Mouse (Mus musculus) brain, embryonic 14.5 days (tissue): ENCODE results near the gene Tsc1. TPM values are rescaled to one million over a fixed set of nuclear protein-coding genes. Genes with fewer than 3 reads are reported as not detected.

Experiments used
- DNase-seq: peaks from one replicate; pipeline ENCODE4 v3.0.0-alpha.2; 2011; ENCODE audit warnings: low read depth
- CTCF ChIP-seq: fragments of 200-500 bp; IDR thresholded peaks from 2 replicates; pipeline ENCODE4 v1.5.1; 2012; ENCODE audit warnings: inconsistent platforms, mild to moderate bottlenecking, moderate library complexity, borderline replicate concordance; ENCODE audit not compliant: insufficient read depth, insufficient read length; ENCODE audit errors: extremely low read depth
- POLR2A ChIP-seq: fragments of 200-500 bp; IDR thresholded peaks from 2 replicates; pipeline ENCODE4 v1.6.1; 2012; ENCODE audit warnings: mild to moderate bottlenecking, inconsistent platforms, borderline replicate concordance; ENCODE audit not compliant: poor library complexity, insufficient read depth, insufficient read length, severe bottlenecking; ENCODE audit errors: extremely low read depth
- polyA plus RNA-seq: library from polyadenylated mRNA; depleted of rRNA; stranded (reverse); fragments of >200 nt; gene quantifications from 2 replicates; pipeline ENCODE4 v1.2.3, GENCODE M21; 2012

The Tsc1 gene
- polyA plus RNA-seq, 1 experiment, result 40.6 TPM

DNA sequence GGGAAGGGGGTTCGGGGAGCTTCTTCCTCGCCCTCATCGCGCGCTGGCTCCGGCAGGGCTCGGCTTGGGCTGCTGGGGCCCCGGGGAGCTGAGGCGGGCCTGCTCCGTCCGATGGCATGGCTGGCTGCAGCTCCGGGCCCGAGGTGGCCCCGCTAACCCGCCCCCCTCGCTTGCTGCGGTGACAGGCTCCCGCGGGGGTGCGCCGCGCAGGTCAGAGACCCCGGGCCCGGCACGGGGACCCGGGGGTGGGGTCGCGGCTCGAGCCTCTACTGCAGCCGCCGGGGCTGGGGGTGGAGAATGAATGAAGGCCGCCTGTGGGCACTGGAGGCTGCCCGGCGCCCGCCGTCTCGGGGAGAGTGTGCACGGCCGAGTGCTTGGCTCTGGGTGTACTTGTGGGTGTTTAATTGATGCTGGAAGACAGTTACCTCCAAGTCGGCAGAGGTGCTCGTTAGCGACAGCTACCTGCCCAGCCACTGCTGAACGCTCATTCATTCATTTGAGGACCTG lies 460 bp downstream of the Tsc1 start:
- peak; percentile 52 for DNase-seq
- TF ChIP-seq POLR2A (no peak), CTCF (no peak)

DNA sequence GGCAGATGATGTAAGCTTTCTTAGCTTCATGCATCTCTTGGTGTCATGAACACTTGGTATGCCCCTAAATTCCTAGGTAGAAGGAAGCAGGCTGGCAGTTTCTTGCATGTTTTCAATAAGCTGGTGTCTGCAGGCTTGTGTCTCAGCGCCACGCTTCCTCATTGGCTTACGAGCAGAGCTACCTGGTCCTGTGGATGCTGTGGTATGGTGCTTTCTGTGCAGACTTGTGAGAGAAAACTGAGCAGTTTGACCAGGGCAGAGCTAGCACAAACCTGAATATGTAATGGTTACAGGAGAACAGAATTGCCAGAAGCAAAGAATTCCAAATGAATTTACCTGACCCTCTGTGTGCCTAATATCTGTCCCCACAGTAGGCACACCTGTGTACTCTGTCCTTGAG lies 2.1 kb downstream of the Tsc1 start:
- no peak for DNase-seq
- TF ChIP-seq POLR2A (no peak), CTCF (no peak)

DNA sequence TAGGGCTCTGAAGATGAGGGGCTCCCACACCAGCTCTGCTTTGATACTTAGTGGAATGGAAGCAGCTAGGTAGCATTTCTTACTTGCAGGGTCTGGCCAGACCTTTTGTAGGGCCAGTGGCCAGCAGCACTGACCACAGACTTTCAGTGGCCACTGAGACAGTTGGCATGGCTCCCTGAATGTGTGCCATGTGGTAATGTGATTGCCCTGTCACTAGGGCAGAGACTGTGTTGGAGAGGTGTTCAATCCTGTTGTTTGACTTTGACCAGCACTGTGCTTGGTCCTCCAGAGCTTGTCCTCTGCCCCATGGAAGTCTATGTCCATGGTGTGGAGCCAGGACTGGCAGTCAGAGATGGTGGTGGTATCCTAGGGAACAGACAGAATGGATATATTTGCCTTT lies 9.5 kb downstream of the Tsc1 start:
- TF ChIP-seq CTCF (no peak), POLR2A (no peak)
- DNase-seq, result no peak

DNA sequence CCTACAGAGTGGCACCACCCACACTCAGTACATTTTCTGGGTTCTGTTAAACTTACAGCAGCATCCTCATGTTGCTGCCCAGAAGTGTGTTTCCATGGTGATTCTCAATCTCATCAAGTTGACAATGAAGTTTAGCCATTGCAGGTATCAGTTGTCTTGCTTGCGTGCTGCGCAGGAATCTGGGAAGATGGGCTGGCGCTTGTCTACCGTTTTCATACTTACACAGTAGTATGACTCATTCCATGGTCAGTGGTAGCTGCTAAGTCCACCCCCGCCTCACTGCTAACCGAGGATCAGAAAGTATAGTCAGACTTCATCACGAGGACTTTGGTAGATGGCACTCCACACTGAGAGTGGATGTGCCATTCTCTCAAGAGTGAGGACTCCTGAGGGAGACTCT lies 12.3 kb downstream of the Tsc1 start:
- TF ChIP-seq CTCF (no peak), POLR2A (no peak)
- DNase-seq, result no peak

DNA sequence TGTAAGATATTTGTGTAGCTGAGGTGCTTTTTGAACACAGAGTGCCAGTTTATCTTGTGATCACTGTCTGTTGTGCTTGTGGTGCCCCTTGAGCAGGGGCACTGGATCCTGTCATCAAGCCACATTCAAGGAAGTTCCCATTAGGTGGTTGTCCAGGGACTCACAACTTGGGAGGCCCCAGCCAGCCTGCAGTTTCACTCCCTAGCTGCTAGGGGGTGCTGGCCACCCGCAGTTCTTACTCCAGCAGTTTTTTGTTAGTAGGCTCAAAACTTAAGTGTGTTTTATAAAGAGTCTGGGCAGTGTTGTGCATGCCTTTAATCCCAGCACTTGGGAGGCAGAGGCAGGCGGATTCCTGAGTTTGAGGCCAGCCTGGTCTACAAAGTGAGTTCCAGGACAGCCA lies 13.3 kb downstream of the Tsc1 start:
- TF ChIP-seq CTCF (peak; percentile 54; the same call in 1 of the 2 replicates), POLR2A (no peak)
- DNase-seq, result no peak

DNA sequence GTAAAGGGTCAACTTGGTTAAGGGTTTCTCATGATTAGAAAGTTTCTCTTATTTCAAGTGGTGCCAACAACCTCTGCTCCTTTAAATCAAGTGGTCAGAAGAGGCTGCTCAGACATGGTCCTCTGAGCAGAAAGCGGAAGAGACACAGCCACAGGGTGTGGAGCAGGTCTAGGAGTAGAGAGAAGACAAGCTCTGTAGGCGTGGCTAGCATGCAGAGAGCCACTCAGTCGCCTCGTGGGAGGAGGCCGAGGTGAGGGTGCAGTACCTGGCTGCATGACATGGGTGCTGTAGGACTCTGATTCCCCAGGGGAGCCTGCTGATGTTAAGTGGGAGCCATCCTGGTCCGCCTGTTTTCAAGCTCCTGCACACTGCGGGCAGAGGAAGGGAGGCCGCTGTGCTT lies 15.2 kb downstream of the Tsc1 start:
- DNase-seq, result no peak
- TF ChIP-seq POLR2A (no peak), CTCF (no peak)

DNA sequence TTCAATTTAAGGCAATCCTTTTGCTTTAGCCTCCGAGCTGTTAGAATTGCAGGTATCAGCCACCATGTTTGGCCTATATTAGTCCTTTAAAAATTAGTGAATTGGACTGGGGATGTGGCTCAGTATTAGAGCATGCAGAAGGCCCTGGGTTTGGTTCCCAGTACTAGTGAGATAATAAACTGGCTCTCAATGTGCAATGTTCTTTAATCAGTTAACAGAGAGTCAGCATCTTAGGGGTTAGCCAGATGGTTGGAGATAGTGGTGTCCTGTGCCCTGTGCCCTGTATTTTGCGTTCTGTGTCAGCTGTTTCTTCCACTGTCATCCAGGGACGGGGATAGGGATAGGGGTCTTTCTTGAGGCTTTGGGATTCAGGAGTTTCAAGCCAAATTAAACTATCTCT lies 21.9 kb downstream of the Tsc1 start:
- no peak for TF ChIP-seq POLR2A
- no peak for TF ChIP-seq CTCF

DNA sequence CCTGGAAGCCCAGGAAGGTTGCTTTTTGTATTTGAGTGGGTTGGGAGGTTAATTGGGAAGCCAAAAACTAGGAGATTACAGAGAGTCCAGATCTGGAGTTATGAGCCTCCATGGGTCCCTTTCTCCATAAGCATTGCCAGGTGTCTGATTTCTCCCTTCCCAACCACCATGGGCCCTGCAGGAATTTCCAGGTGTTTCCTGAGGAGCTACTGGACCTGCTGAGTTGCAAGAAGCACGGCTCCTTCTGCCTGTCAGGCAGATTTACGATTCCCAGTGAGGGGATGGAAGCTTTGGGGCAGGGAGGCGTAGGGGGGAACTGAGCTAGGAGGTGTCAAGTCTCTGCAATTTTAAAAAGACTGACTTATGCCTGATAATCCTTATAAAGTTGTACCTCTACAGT lies 24.8 kb downstream of the Tsc1 start:
- no peak for DNase-seq
- TF ChIP-seq POLR2A (no peak), CTCF (no peak)

More for the DNA sequence above, 21.9 kb downstream of the Tsc1 start:
- DNase-seq, result no peak

DNA sequence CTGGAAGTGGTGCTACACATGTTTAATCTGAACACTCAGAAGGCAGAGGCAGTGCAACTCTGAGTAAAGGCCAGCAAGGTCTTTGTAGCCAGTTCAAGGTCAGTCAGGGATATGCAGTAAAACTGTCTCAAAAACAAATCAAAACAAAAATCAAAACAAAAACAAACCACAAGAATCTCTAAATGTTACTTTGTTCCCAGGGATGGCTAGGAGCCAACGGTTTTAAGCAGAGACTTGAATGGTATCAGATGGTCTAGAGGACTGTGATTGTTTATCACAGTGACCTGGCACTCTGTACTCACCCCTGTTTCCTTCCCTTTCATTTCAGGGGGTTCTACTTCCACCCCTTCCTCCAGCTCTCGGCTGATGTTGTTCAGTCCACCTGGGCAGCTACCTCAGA lies 30.4 kb downstream of the Tsc1 start:
- no peak for DNase-seq
- TF ChIP-seq CTCF, result no peak
- TF ChIP-seq POLR2A, result no peak

DNA sequence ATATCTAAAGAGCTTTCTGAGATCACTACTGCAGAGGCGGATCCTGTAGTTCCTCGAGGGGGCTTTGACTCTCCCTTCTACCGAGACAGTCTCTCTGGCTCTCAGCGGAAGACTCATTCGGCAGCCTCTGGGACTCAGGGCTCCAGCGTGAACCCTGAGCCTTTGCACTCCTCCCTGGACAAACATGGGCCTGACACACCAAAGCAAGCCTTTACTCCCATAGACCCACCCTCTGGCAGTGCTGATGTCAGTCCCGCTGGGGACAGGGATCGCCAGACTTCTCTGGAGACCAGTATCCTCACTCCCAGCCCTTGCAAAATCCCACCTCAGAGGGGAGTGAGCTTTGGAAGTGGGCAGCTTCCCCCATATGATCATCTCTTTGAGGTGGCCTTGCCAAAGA lies 35.0 kb downstream of the Tsc1 start:
- no peak for TF ChIP-seq POLR2A
- TF ChIP-seq CTCF, result no peak
- DNase-seq, result no peak

DNA sequence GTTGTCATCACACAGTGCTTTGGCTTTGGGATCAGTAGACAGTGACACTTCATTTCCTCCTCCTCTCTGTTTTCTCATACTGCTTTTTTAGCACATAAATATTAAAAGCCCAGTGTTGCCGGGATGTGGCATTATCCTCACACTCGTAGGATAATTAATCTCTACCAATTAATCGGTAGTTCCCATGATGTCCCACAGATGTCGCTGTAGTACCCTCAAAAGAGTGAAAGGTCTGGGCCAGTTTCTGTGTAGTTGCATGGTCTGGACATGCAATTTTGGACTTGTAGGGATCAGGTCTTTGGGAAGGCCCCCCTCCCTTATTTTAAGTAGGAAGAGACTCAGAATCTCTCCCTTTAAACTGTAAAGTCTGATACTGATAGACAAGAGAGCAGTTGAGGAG lies 39.7 kb downstream of the Tsc1 start:
- TF ChIP-seq CTCF (peak; percentile 64; the same call in 1 of the 2 replicates), POLR2A (no peak)
- DNase-seq, result peak; percentile 51

DNA sequence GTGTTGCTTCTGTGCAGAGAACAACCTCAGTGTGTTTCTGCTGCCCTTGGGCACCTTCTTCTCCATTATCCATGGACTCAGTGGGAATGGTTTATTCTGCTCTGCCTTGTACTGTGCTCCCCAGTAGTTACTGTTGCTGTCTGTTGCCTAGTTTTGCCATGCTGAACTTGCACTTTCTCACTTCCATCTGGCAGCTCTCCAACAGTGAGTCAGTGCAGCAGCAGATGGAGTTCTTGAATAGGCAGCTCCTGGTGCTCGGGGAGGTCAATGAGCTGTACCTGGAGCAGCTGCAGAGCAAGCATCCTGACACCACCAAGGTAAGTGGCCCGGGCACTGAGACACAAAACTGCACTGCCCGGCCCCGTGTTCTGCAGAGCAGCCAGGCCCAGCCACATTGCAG lies 40.7 kb downstream of the Tsc1 start:
- TF ChIP-seq POLR2A (no peak), CTCF (no peak)
- DNase-seq, result peak; percentile 74
